Mouse (Mus musculus): ENCODE results near the gene Olfr1339.

Gene Olfr1339

DNA sequence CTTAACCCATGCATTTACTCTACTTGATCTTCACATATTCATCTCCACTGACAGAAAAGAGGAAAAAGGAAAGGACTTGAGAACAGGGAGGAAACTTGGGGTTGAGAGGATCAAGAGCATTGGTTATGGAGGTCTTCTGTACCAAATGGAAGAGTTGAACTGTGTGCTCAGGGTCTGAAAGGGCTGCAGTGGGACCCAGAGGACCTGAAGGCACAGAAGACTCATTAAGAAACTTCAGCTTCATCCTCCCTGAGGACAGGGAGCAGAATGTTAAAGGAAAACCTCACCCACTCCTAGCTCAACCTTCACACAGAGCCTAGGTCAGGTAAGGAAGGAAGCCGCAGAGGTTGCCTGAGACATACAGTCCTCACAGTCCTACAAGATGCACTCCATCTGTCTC, at the start of gene Olfr1339:
Gene Olfr1339 (plus strand): TSS at position 301 of the 400 bp plus-strand sequence.
- no peak for DNase-seq

DNA sequence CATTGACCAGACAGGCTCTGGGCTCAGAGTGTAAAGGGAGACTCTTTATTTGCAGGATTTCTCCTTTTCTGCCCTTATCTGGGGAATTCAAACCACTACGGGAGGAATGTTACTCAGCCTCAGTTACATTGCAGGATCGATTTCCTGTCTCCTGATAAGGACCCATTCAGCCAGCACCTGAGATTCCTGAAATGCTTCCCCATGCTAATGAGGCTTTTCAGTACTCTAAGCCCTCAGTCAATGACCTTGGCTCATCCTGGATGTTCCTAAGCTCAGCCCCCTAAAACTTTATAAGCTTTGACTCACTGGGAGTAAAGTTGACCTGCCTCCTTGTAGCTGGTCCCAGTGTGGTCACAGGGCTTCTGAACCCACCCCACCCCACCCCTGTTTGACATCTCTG, 44.9 kb upstream of the Olfr1339 start:
- DNase-seq: no peak

DNA sequence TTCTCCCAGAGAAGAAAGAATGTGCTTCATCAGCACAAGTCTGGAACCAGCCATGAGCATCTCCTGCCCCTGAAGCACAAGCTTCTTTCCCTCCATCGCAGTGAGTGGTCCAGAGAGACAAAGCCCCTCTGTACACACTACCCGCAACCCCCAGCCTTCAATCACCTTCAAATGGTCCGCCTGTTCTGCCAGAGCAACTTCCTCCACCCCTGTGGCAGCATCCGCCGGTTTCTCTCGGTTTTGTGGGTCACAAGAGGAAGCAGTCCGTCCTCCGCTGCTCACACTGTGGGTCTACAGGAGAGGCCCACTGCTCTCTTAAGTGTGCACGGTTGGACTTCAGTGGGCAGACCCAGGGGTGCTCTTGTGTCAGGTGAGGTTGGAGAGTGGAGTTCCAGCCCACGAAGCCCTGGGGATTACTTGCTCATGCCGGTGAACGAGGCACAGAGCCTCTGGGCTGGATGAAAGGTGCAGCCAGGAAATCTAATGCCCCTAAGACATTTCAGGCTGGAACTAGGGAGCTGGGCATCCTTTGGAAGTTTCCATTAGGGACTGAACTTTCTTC, 39.5 kb upstream of the Olfr1339 start, which contains the start of gene Olfr1342:
Gene Olfr1342 (minus strand): TSS at position 345 of the 562 bp plus-strand sequence.
- DNase-seq: no peak

DNA sequence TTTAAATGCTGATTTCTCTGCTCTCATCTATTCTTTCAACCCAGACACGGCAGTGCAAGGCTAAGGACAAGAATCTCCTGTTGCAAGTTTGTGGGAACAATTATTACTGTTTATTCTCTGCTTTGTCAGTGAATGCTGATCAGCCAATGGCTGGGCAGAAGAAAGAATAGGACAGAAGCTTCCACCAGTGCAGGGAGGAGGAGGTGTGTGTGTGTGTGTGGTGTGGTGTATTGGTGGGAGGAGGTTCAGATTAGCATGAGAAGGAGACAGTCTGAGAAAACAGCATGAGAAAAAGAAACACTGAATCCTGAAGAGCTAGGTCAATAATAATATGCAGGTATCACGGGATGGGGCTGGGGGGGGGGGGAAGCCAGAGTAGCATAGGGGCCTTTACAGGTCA, 38.2 kb upstream of the Olfr1339 start:
- no peak for DNase-seq

DNA sequence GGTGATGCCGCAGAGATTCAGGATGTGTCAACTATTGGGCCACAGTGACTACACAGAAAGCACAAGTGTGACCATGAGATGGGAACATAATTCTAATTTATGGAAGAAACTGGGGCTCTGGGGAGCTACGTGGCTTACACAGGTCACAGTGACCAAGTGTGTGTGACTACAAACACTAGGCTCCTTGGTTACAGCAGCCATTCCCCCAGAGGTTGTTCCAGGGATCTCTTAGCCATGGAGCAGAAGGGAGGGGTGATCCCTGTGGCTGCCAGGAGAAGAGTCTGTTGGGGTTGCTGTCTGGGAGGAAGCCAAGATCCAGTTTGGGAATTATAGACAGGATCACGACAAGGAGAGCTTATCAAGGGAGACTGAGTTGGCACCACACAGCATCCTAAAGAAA, 28.8 kb upstream of the Olfr1339 start, which contains the start of gene Olfr1341:
Gene Olfr1341 (plus strand): TSS at position 301 of the 400 bp plus-strand sequence.
- no peak for DNase-seq

DNA sequence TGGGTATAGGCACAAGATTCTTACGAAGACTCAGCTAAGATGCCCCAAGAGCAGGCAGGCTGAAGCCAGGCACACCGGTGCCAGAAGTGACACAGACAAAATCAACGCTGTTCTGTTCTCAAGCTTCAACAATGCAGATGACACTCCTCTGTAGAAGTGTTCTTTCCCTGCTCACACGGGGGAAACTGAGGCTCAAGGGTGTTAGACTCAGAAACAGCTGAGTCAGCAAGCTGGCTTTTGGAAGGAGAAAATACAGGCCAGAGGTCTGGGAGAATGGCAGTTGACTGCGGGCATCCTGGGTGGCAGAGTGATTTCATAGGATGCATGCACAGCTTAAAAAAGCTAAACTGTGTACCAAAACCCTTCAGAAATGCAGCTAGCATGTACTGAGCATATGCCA, 23.9 kb upstream of the Olfr1339 start:
- no peak for DNase-seq

DNA sequence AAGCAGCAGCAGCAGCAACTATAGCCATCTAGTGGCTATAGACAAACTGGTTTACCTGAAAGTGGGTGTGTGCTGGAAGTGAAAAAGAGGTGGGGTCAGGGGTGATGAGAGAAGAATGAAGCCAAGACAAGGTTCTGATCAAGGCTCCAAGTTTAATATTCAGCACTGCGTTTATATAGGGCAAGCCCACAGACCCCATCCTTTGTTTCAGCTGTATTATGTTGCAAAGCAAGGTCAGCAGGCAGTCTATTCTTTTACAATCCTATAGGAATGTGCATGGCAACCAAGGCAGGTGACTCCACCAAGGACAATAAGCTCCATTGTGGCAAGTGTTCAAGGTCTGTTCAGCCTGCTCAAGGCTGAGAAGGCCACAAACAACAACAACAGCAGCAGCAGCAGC, 20.3 kb upstream of the Olfr1339 start:
- no peak for DNase-seq

DNA sequence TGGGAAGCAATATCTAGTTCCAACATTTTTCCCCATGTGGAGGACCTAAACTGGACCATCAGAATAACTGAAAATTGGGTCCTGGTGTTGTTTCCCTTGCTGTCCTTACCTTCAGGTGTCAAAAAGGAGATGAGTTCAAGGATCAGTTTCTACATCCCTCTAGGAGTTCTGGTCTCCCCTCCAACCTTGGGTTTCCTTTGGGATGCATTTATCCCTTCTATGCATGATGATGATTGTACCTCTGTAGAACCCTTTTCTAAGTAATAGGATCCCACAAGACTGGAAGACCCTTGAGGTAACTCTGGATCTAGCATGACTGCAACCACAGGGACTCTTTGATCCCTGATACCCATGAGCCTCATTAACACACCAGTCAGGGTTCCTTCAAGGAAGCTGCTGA, 12.1 kb upstream of the Olfr1339 start, which contains the start of gene Olfr1340:
Gene Olfr1340 (plus strand): TSS at position 301 of the 400 bp plus-strand sequence.
- DNase-seq: no peak

DNA sequence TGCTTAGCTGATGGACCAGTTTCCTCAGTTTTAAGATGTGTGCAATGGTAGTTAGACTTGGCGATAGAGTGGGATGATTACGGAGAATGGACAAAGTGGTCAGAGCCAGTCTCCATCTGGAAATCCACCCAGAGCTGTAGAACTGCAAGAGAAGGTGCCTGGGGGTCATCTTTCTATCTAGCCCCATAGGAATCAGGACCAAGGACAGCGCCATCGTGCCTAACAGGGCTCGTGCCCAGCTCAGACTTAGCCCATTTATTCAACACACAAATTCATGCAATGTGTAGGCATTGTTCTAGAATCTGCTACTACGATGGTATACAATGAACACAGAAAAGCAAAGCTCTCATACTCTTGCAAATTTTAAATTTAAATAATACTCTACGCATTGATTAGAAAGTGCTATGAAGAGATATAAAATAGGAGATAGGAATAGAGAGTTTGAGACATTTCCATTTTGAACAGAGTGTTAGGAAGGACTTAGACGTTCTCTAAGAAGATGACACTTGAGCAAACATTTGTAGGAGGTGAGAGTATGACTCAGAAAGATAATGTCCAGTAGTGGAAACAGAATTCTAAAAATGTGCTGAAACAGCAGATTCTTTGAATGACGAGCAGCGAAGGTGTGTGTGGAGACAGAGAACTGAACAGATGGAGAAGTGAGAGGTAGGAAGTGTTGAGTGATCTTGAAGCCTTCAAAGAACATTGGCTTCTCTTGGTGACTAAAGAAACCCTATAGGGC, 10.1 kb upstream of the Olfr1339 start:
- DNase-seq: no peak

DNA sequence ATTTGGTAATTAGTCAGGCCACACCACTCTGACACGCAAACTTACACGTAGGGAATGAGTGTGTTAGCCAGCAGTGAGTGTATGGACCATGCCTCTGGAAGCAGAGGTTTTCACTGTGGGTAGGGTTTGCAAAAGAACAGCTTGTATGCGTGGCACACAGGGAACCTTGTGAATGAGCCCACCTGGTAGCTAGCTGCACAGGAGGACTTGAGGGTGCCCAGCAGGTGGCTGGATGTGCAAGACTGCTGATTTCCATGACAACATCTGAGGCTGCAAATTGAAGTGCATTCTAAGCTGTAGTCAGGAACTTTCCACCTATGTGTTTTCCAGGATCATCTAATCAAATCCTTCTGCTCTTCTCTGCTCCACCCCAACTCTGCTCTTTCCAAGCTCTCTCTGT, 7.6 kb downstream of the Olfr1339 start:
- DNase-seq: no peak

DNA sequence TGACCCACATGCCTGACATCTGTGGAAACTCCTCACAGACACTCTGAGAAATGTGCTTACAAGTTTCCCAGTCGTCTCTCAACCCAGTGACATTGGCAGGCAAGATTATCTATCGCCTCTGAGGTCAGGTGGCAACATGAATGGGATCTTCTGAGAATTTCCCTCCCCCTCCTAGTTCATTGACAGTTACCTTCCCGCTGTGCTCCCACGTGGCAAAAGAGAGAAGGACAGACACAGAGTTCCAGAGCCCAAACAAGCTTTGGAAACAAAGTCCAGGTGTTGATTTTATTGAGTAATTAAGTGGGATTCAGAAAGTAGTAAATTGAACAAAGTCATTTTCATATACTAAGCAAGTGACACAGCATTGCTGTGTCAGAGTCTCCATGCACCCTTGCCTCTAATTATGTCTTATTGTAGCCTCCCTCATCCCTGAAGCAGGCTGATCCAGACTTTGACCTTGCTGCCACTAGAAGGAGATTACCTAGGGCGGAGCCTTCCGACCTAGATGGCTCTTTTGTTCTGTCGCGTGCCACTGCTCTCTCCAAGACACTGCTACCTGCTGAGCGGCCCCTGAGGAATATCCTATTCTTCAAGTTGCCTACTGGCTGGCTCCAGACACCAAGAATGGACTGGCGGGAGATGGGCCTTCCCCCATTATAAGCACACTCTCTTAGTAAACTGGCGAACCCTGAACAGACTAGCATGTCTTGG, 9.2 kb downstream of the Olfr1339 start:
- DNase-seq: no peak

DNA sequence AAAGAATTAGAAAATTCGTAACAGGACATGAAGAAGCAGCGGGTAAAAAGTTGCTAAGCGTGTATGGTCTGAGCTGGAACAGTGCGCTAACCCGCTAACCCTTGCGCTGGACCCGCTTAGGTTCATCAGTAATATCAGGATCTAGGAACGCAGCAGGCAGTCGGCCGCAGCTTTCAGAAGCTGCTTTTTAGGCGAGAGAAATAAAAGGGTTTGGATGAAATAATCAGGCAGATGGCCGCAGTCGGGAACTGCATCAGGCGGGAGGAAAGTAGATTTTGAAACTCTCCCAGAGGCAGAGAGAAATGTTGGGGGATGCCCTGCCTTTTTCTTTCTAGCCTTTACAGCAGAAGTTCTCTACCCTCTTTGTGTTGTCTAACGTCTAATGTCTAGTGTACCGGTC, 9.9 kb downstream of the Olfr1339 start:
- DNase-seq: no peak

DNA sequence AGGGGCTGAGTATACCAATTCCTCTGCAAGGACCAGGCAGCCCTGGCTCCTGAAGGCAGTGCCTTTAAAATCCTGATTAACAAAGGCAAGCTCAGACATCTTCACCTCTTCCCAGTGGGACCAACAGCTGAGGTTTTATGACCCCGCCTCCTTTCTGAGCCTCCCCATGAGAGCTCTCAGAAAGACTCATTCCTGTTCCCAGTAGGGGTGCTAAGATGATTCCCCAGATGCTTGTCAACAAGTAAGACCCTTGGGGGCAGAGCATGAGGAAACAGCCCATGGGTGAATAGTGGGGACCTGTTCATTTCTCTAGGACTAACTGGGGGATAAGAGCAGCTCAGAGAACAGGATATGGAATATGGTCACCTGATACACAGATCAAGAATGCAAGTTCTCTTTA, 26.7 kb downstream of the Olfr1339 start, which contains the start of gene Olfr1338:
Gene Olfr1338 (minus strand): TSS at position 101 of the 400 bp plus-strand sequence.
- DNase-seq: no peak

DNA sequence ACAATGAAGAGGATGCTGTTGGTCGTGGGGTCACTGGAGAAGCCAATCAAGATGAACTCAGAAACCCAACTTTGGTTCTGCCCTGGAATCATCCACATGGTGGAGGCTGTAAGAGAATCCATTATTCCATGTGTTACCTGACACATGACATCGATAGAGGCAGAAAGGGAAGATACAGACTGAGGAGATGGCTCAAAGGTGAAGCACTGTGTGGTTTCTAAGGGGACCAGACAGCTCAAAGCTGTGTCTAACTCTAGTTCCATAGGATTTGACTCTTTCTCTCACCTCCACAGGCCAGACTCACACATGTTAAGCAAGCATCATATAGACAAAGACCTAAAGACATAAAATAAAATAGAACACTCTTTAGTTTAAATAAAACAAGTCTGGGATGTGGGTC, 50.5 kb downstream of the Olfr1339 start, which contains the start of gene Olfr1337:
Gene Olfr1337 (minus strand): TSS at position 101 of the 400 bp plus-strand sequence.
- DNase-seq: no peak

Data from lung, postnatal 4 days (tissue).